Mouse (Mus musculus) layer of hippocampus, postnatal 36 days (tissue): Measurements from ENCODE around the gene Rps6ka2. TPM values are rescaled to one million over a fixed set of nuclear protein-coding genes. Genes with fewer than 3 reads are reported as not detected.
A peak's percentile ranks its signal among the peaks of the same experiment; 100 is the strongest.
"Not testable (repeated sequence)": the region's sequence is repeated elsewhere in the genome, so short reads cannot be mapped to it uniquely, and the experiment has no call there.

Experiments used
- DNase-seq, 2 experiments: peaks; one replicate each; pipeline ENCODE4 v3.0.0; 2022
- total RNA-seq, 2 experiments: library from RNA; stranded (reverse); gene quantifications; 2 replicates each; pipeline ENCODE4 v1.2.3; 2021

The Rps6ka2 gene
- total RNA-seq, 2 experiments from 2014 or later, result 30.5 to 38.3 TPM

DNA sequence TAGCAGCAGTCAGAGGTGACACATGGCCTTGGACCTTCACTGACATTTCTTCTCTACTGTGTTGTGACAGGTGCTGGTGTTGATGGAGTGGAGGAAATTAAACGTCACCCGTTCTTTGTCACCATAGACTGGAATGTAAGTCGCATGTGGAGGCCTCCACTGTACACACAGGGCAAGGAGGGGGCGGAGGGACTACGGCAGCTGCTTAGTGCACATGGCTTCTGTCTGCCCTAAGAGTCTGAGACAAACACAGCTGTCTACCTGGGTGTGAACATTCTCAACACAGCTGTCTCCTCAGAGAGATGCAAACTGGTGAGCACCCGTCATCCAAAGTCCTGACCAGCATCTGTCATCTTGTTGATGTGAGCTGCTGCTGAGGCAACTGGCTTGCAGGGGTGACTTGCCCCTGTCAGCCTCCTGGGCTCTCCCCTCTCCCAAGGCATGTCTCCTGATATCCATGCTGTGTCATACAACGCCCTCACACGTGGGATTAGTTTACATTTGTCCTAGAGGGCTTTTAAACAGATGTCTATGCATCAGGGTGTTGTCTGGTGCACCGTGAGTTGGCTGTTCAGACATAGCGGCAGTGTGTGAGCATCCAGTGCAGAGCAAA lies 101.7 kb downstream of the Rps6ka2 start:
- DNase-seq, result no peak

DNA sequence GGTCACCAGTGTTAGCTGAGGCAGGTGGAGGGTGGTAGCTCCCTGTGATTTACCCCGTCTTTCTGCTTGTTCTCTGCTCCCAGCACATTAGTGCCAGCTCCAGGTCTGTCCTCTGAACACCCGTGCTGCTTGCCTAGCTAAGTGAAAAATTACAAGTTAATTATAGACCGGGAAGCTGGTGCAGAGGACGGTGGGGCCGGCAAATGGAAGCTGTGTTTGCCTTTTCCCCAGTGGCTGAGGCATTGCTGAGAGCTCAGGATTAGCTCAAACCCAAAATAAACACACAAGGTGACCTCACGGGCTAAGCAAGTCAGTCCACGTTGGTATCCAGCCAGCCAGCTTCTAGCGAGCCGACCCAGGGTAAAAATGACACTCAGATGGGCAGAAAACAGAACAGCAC lies 103.1 kb downstream of the Rps6ka2 start:
- DNase-seq, result no peak

DNA sequence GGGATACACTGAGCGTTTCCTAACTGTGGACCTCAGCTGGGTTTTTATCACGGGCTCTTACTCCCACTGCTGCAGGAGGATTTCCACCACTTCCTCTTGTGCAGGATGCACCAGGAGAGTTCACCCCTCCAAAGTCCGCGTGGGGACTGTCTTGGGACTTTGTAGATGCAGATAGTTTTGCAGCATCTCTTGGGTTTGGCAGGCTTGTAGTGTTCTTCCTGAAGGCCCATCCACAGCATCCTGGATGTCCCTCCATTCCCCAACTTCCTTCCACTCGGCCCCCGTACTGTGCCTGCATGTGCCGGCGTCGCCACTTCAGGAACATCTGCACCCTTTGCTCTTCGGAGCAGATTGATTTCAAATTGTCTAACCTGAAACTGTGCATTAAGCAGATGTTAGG lies 103.9 kb downstream of the Rps6ka2 start:
- no peak for DNase-seq

DNA sequence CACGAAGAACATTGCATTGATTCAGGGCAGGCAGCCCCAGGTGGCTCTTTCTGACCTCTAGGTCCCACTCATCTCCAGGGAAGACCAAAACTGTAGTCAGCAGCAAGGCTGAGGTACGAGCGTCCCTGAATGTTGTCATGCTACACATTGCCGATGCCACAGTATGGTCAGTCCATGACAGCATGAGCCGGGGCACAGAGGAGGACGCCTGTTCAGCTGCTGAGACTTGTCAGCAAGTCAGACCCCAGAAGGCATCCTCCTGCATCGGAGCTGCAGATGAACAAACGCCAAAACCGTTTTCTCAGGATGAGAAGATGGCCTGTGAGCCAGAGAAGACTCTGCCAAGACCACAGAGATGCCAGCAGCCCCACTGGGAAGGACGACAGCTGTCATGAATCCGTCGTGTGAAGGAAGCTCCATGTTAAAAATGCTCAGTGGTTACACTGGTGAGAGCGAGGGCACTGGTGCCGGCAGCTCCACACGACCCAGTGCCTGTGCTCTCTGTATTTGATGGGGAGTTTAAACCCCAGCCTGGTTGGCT lies 108.9 kb downstream of the Rps6ka2 start:
- DNase-seq, result no peak

DNA sequence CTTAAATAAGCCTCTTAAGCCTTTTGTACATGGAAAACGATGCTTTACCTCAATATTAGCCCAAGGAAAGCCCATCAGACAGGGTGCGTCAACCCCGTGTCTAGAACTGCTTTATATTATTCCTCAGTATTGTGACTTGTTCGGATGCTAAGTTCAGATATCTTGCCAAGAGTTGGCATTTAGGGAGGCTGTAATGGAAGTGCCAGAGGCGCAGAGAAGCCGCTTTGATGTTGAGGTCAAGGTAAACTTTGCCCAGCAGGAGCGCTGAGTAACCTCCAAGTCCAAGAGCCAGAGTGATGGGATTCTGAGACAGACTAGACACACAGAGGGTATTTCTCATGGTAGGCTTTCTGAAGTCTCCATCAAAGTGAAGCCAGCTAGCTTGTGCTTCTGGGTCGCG lies 109.3 kb downstream of the Rps6ka2 start:
- no peak for DNase-seq

DNA sequence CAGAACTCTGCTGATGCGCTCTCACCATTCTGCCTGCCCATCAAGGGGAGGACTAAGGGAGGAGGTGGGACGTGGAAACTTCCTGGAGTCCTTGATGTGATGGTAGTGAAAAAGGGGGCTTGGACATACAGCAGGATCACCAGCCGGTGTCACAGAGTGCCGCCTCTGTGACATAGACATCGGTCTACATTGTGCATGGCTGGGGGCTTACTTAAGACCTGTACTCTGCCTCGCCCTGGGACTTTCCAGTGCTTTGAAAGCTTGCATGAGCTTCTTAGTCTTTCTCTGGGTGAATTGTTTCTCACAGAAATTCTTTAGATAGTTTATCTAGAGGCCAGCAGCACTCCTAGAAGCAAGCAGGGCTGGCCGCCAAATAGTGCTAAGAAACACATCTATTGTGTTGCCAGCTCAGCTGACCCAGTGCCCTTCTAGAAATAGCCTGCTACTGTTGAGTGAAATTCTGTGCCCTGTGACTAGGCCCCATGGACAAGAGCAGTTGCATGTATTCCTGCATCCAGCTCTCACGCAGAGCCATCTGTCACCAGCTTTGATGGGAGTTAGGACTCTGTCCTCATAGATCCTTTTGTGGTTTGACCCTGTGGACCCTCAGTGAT lies 114.5 kb downstream of the Rps6ka2 start:
- no peak for DNase-seq

DNA sequence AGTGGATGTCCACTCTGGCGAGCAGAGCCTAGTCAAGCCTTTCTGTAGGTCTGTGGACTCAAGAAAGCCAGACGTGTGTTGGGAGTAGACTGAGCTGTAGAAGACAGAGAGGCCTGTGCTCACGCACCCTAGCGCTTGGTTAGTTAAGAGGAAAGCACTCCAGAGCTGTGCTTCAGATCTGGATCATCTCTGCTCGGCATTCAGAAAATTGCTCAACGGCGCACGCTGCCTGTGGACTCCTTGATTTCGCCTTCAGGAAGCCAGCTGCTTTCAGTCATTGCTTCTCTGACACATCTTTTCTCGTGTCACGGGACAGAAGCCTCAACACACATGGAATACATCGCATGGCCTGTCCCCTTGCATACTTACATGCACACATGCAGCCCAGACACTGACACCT lies 115.4 kb downstream of the Rps6ka2 start:
- DNase-seq, result no peak

DNA sequence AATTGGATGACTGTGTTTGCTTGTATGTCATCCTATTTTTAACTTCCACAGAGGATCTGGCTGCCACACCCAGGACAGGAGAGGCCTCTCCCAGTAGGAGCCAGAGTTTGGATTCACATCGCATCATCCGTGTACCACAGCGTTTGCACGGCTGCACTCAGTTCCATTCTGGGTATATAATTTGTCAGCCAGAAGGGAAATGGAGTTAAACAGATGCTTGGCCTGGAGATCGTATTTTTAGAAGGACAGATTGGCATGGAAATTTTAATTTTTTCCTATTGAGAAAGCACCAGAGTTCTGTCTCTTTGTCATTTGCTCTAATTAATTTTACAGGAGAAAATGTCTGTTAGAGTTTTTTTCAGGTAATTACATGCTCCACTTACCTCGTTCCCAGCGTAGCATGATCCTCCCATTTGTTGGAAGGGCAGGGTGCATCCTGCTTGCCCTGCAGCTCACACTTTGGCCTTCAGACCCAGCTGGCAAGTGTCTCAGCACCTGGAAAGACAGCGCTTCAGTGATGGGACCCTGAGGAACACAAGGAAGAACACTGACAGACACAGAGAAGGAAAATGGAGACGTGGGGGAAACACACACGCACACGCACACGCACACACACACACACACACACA lies 116.6 kb downstream of the Rps6ka2 start:
- DNase-seq, result no peak

DNA sequence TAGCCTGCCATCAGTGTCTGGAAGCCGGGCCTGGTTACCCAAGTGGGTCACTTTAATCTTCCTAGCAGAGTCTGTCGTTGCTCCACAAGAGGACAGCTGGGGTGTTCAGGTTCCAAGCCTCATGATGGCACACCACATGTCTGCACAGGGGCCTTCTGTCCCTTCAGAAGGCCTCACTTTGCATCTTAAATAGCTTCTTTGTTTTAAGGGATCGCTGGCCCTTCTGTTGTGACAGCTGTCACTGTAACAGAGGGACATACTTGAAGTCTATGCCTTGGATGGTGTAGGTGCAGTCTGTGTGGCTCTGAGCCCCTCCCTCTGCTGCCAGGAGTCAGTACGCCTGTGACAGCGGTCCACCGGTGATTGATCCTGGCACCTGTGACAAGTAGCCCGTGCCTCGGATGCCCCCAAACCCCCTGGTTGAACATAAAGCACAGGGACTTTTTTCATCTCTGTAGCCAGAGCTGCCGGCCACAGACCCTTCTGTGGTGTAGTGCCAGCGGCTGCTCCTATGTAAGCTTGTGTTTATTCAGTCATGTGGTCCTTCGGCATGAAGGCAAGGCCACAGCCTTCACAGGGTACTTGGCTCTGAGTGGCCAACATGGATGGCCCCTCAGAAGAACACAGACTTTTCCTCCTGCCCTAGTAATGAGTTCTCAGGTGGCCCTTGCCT lies 122.2 kb downstream of the Rps6ka2 start:
- peak in 1 of 2 experiments; percentile 40 for DNase-seq

DNA sequence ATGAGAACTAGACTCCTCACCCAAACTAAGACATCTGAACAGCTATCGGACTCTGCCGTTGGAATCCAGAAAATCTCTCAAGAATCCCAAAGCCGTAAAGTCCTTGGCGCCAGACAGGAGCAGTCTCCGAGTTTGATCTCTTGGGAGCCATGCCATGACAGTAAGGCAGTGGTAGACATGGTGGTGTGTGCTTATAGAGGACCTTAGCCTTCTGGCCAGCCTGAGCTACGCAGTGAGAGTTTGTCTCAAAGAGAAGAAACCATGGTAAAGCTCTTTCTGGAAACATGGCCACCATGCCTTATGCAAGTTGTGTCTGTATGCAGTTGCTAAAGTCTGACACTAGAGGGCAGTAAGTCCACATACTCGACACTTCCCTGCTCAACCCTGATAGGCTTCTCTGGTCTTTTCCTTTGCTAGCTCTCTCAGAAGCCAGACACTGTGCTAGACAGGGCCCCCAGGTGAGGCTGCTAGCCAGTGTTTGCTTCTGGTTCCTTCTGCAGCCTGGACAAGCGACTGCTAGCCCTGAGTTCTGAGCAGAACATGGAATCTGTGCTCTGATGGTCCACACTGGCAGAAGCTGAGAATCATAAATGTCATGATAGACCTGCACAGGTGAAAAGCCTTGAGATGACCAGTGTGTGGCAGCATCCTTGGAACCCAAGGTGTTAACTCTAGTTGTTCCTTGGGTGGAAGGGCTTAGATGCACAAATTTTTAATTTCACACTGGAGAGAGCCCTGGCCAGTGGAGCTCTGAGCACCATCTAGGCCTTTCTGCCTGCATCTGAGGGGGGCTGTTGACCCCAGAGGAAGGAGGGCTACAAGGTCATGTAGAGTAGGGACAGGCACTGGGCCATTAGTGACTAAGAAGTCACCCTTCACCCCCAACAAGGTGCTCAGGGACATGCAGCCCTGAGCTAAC lies 136.6 kb downstream of the Rps6ka2 start:
- peak; percentile 52 to 54 for DNase-seq

DNA sequence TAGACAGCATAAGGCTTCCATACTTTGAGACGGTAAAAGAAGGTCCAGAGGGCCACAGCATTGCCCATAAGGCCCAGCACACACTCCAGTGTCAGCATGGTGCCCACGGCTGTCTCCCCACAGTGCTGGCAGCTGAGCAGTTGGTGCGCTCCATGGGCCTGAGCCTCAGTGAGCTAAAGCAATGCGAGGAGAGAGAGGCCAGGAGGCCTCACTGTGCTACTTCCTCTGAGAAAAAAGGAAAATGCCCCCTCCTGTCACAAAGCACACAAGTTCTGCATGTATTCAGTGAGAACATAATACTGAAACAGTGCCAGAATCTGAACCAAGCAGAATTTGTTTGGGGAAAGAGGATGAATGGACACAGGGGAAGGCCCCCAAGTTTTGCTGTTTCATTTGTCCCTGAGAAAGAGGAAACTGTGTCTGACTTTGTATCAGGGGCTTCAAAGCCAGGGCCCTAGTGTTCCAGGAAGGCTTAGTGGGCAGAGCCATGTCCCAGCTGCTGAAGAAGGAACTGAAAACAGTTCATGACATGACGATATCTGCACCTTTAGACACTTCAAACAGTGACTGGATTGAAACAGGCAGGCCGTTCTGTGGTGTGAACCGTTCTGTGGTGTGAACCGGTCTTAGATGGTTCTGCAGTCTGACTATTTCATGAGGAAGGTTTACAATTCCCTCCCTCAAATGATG lies 145.9 kb downstream of the Rps6ka2 start:
- not testable (repeated sequence) for DNase-seq

DNA sequence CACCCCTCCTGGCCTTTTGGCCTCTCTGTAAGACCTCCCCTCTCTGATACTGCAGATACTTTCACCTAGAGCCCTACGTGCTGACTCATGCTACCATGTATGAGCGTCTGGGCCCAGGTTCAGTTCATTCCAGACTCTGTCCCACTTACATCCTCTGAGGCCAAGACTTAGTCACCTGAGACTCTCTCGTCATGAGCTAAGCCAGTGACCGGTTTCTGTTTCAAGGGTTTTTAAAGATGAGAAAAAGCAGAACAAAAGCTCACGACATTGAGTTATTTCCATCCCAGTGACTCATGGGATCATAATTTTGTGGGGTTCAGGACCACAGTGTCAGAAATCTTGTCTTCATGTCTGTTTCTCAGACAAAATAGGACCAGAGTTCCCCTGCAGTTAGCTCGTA lies 149.9 kb downstream of the Rps6ka2 start:
- DNase-seq, result not testable (repeated sequence)

DNA sequence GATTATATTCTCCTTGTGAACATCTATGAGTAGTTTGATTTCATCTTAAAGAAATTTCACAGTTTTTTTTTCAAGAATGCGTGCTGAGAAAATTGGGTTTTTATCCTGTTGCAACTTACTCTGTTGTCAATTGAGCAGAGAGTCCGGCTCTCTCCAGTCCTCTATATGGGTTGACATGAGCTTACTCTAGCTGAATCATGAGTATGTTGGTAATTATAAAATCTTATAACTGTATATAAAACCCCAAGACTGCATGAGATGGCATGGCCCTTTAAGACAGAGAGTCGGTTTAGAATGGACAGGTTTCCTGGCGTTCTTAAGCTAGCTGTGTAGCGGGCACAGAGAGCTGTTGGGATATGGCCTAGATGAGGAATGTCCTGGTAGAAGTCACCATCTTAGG lies 154.4 kb downstream of the Rps6ka2 start, which contains the start of gene Tcp10a:
Tcp10a (plus strand) TSS at position 301 of the 400 bp plus-strand sequence.
- DNase-seq, result not testable (repeated sequence)

DNA sequence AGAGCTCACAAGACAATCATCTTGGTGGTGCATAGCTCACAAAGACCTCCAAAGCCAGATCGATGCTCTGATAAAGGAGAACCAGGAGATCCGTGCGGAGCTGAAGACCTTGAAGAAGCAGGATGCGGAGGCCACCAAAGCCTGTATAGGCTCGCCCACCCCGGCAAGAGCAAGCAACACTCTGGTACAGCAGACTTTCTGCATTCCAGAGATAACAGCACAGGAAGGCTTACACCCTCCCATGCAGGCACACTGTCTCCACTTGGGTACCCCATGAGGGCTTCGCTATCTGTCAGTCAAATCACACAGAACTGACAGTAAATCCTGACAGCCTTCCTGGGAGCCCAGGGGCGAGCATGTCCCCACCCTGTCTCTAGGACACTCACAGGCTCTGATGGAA lies 156.5 kb downstream of the Rps6ka2 start:
- DNase-seq, result not testable (repeated sequence)

DNA sequence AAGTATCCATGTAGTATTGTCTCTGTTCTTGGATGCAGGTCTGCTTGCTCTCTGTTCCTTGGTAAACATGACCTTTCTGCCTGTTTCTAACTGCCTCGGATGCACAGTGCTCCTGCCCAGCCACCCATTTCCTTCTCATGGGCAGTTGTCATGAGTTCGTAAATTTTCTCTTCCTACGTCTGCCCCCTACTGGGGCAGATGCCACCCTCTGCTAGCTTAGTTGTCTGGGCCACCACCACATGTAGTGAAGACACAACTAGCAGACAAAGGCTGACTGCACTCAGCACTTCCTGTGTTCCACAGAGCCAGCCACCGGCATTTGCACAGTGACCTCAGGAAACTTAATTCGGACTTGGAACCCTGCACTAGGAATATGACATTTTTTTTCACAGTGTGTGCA lies 162.8 kb downstream of the Rps6ka2 start:
- not testable (repeated sequence) for DNase-seq

DNA sequence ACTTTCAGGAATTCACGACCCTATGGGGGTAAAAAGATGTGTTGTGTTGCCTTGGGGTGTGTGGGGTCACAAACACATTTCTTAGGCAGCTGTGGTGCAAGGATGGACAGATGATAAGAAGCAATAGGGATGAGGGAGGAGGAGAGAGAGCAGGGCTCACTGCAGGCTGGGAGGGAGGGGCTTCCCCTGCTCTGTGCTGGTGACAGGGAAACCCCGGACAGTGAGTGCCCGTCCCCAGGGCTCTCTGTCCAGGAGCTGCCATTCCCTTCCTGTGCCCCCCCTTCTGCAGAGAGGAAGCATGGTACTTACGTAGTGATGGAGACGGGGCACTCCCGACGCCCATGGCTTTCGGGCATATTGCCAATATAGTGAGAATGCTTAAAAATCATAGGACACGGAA lies 167.5 kb downstream of the Rps6ka2 start:
- not testable (repeated sequence) for DNase-seq

DNA sequence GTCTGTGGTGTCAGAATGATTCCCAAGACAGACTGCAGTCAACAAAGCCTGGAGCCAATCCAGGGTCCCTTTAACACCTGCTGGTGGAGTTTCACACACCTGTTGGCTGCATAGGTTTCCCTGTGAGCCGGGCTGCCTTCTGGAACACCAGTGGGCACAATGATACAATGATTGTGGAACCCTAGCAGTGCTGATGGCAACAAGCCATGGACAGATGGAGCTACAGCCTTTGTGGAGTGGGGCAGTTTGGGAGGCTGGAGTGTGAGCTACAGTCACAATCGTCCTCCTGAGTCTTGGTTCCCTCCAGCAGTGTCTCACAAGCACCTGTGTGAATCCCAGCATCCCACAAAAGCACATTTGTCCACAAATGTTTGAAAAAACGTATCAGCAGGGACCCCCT lies 178.8 kb downstream of the Rps6ka2 start:
- DNase-seq, result not testable (repeated sequence)

DNA sequence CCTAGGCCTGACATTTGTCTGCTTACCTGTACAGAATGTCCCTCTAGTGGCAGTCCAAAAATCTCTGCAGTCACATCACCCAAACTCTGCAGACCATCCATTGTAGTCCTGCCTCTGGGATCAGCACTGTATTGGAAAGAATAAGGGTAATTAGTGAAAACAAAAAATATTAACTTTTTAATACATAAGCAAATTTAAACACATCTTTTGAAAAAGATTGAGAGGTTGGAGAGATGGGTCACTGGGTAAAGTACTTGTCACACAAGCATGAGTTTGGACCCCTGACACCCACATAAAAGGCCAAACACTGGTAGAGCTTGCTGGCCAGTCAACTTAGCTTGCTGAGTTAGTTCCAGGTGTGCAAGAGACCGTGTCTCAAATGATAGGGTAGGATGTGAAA lies 182.7 kb downstream of the Rps6ka2 start, which contains the start of gene Ttll2:
Ttll2 (minus strand) TSS at position 101 of the 400 bp plus-strand sequence.
- not testable (repeated sequence) for DNase-seq
